Mouse (Mus musculus) cerebellum, adult (tissue): ENCODE data around the gene Rasal2.

Experiments
- ATAC-seq: cut with Nextera tagmentation; 2 replicates; pipeline ENCODE4 v1.9.2; 2017; ENCODE audit warnings: mild to moderate bottlenecking, moderate library complexity, mixed read lengths; ENCODE audit not compliant: insufficient number of reproducible peaks, low FRiP score, low TSS enrichment

Gene Rasal2

GRCm38 (mm10) chr1:157370397-157370796 is 42.0 kb downstream of the Rasal2 start:
- no peak for ATAC-seq

- no peak for ATAC-seq
These were observed 44.1 kb downstream of the Rasal2 start for GRCm38 (mm10) chr1:157368316-157368715.

GRCm38 (mm10) chr1:157346661-157347060 is 65.7 kb downstream of the Rasal2 start:
- no peak for ATAC-seq

GRCm38 (mm10) chr1:157343519-157343918 is 68.9 kb downstream of the Rasal2 start:
- peak; percentile 70; the same call in 1 of the 2 replicates for ATAC-seq

GRCm38 (mm10) chr1:157334834-157335233 is 77.6 kb downstream of the Rasal2 start:
- ATAC-seq: no peak

GRCm38 (mm10) chr1:157328068-157328467 is 84.3 kb downstream of the Rasal2 start:
- no peak for ATAC-seq

GRCm38 (mm10) chr1:157323091-157323490 is 89.3 kb downstream of the Rasal2 start:
- no peak for ATAC-seq

- ATAC-seq: no peak
These were observed 93.5 kb downstream of the Rasal2 start for GRCm38 (mm10) chr1:157318896-157319295.

- ATAC-seq: no peak
These were observed 111.1 kb downstream of the Rasal2 start for GRCm38 (mm10) chr1:157301266-157301665.

GRCm38 (mm10) chr1:157299559-157299958 is 112.8 kb downstream of the Rasal2 start:
- no peak for ATAC-seq

GRCm38 (mm10) chr1:157298990-157299389 is 113.4 kb downstream of the Rasal2 start:
- no peak for ATAC-seq

- no peak for ATAC-seq
These were observed 115.3 kb downstream of the Rasal2 start for GRCm38 (mm10) chr1:157297137-157297536.

GRCm38 (mm10) chr1:157295868-157296267 is 116.5 kb downstream of the Rasal2 start:
- ATAC-seq: no peak

- no peak for ATAC-seq
These were observed 122.2 kb downstream of the Rasal2 start for GRCm38 (mm10) chr1:157290173-157290572.

GRCm38 (mm10) chr1:157289251-157289650 is 123.1 kb downstream of the Rasal2 start:
- ATAC-seq: no peak

- ATAC-seq: no peak
These were observed 125.8 kb downstream of the Rasal2 start for GRCm38 (mm10) chr1:157286561-157286960.

GRCm38 (mm10) chr1:157285366-157285765 is 127.0 kb downstream of the Rasal2 start:
- ATAC-seq: no peak

- no peak for ATAC-seq
These were observed 131.6 kb downstream of the Rasal2 start for GRCm38 (mm10) chr1:157280781-157281180.

GRCm38 (mm10) chr1:157275672-157276307 is 136.6 kb downstream of the Rasal2 start:
- no peak for ATAC-seq

GRCm38 (mm10) chr1:157267894-157268293 is 144.5 kb downstream of the Rasal2 start:
- no peak for ATAC-seq

- ATAC-seq: no peak
These were observed 155.8 kb downstream of the Rasal2 start for GRCm38 (mm10) chr1:157256562-157256961.

GRCm38 (mm10) chr1:157255776-157256175 is 156.6 kb downstream of the Rasal2 start:
- no peak for ATAC-seq
